Mouse (Mus musculus) adrenal gland, postnatal 14 days (tissue): Measurements from ENCODE around the gene Wbp1. TPM values are rescaled to one million over a fixed set of nuclear protein-coding genes. Genes with fewer than 3 reads are reported as not detected.

Experiments used
- DNase-seq: peaks from one replicate; pipeline ENCODE4 v3.0.0; 2021; ENCODE audit warnings: mixed read lengths
- microRNA-seq, 2 experiments: library from miRNA; unstranded; fragments of <30 nt; microRNA quantifications; one replicate each; pipeline ENCODE4 v1.2.0; 2021
- total RNA-seq: library from RNA; stranded (reverse); gene quantifications from 2 replicates; pipeline ENCODE4 v1.2.3, GENCODE M21; 2021

The Wbp1 gene
- total RNA-seq, 1 experiment from 2014 or later = 69.3 TPM

DNA sequence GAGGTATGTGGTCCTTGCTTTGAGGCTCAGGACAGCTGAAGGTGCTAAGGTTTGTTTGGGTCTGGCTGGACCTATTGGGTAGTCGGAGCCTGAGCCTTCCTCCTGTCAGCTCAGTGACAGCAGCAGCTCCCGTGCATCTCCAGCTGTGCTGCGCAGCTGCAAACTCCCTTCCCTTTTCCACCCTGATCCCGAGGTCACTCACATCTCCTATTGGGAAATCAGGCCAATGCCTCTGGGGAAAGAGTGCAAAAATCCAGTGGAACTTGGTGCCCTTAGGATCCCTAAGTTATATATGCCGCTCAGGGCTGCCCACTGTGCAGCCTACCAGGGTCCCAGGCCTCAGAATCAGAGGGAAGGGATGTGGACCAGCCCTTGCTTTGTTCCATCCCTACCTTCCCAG lies 37.9 kb downstream of the Wbp1 start:
- DNase-seq = peak; percentile 56

DNA sequence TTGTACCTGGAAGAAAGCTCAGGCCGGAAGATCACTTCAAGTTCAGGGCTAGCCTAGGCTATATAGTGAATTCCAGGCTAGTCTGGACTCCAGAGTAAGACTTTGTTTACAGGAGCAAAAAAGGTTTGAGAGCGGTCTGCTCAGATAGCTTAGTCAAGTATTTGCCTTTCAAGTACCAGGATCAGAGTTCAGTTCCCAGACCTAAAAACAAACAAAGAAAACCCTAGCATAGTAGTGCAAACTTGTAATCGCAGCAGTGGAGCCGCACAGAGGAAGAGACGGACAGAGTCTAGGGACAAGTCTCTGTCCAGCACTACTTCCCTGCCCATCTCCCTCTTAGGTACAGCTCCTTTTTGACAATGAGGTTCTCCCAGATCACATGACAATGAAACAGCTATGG lies 41.1 kb downstream of the Wbp1 start:
- DNase-seq = no peak

DNA sequence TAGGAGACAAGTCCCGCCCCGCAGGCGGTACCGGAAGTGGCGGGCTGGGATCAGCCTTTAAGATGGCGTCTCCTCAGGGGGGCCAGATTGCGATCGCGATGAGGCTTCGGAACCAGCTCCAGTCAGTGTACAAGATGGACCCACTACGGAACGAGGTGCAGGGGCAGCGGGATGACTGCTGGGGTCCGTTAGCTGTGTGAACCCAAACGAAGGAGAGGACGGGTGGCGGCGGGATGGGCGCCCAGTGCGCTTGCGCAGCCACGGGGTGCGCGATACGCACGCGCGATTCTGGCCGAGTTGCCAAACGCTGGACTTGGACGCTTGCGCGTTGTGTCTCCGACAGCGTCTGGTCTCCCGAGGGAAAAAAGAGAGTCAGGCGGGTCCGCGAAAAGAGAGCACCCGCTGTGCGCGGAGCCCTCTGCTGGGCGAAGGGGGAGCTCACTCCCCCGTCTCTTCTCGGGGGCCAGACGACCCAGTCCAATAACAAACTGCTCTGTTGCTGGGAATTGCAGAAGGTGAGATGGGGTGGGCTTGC lies 43.0 kb downstream of the Wbp1 start:
- peak; percentile 99 for DNase-seq

GRCm38 (mm10) chr6:83077630-83078323 lies 43.6 kb downstream of the Wbp1 start, which contains the start of gene Pcgf1:
Pcgf1 (plus strand) TSS chr6:83077869.
- peak; percentile 74 for DNase-seq

DNA sequence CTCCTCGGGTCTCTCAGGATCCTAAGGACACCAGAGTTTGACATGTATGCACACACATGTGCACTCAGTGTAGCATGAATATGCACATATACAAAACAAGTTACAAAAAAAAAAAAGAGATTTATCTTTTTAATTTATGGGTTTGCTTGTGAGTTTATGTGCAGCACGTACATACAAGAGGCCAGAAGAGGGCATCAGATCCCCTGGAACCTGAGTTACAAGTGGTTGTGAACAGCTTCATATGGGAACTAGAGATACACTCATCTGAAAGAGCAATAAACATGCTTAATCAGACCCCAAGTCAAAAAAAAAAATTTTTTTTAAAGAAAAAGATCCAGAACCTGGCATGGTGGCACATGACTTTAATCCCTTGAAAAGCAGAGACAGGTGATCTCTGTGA lies 46.4 kb downstream of the Wbp1 start:
- DNase-seq = no peak

DNA sequence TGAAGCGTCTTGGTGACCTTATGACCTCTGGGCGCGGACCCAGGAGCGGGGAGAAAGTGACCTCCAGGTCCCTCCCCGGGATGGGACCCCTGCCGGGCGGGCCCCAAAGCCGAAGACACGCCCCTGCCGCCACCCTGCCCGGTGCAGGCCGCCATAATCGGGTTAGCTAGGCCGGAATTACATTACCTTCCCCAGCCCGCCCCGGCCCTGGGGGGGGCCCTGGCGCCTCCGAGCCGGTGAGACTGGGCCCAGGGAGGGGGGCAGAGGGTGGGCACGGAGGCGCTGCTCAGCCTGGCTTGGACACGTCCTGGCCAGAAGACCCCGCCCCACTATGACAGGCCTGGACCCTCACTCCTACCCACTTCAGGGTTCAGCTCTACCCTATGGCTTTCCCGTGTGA lies 50.1 kb downstream of the Wbp1 start:
- DNase-seq = peak; percentile 58

DNA sequence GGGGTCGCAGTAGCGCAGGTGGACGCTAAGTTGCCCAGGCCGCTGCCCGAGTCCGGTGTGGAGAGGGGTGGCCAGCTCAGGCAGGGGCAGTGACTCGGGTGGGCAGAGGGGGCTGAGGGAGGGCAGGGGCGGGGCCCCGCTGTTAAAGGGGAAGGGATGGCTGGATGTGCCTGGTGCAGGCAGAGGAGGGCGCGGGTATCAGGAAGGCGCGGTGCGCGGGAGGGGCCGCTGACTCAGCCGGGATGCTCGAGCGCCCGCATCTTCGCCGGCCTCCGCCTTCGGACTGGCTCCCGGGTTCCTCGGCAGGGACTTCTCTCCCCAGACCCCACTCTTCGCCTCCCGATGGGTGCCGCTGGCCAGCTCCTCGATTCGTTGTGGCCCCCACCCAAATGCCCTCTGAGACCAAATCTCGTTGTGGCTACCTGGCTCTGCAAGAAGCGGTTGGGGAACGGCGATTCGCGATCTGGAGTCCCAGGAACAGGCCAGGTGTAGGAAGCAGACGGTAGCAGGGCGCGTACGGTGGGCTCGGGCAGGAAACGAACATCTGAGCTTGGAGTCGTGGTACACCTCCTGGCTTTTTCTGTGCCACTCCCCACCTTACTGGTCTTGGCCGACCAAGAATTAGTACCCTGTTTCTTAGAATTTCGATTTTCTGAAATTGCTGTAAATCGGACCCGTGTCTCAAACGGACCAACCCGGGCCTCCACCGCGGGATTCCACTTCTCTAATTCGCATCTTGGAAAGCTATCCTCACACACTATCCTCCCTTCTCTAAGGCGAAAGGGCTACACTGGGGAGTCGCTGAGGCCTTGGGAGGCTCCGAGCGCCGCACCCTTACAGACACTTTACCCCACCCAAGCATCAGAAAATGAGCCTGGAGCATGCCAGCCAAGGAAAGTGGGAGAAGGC lies 50.8 kb downstream of the Wbp1 start:
- peak; percentile 56 for DNase-seq

GRCm38 (mm10) chr6:83070247-83070310 lies 51.3 kb downstream of the Wbp1 start, which contains the start of gene Tlx2:
Tlx2 (minus strand) TSS chr6:83070293.
- DNase-seq = no peak

DNA sequence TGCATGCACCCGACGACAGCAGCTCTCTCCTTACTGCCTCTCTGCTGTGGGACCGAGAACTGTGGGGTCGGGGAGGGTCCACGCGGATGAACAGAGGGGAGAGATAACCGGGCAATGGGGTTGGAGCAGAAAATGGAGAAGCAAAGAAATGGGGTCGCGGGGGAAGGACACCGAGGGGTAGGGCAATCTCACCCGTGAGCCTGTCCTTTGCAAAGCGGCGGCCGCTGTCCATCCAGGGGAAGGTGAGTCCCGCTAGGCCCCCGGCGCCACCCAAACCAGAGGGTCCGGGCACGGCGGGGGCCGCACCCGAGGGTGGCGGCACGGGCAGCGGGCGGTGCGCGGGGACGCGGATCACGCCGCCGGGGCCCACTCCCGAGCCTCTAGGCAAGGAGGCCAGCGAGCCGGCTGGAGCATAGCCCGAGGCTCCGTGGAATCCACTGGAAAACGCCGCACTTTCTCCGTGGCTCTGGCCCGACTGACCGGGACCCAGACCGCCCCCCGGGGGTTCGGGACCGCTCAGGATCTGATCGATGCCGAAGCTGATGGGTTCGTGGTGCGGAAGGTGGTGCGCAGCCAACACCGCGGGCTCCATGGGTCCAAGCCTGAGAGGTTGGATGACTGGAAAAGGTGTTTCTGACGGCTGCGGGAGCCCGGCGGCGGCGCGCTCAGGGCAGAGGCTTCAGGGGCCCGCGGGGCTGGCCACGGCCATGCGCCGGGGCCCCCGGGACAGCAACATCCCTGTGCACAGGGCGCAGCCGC lies 51.7 kb downstream of the Wbp1 start:
- DNase-seq = no peak

Small RNAs within 50 kb of the gene (microRNA-seq; reads per million reads assigned to microRNA genes)
- gene Mir3470a = 0 reads per million in 2 experiments

Other genes with a start within 250 kb of the Wbp1 start
- 0.48 and 1.8 TPM in 2 replicates for gene Sema4f, start 181.8 kb downstream of the Wbp1 start, total RNA-seq
- not detected in 2 replicates for gene M1ap, start 174.7 kb downstream of the Wbp1 start, total RNA-seq
- gene Dok1, start 88.1 kb downstream of the Wbp1 start, total RNA-seq = 8.3 and 13.0 TPM in 2 replicates
- 2.8 and 4.1 TPM in 2 replicates for gene Loxl3, start 87.4 kb downstream of the Wbp1 start, total RNA-seq
- 164 and 190 TPM in 2 replicates for gene Aup1, start 67.0 kb downstream of the Wbp1 start, total RNA-seq
- 50.7 and 59.3 TPM in 2 replicates for gene Htra2, start 66.3 kb downstream of the Wbp1 start, total RNA-seq
- gene Dqx1, start 63.7 kb downstream of the Wbp1 start, total RNA-seq = 2.8 TPM in 2 replicates
- gene Tlx2, start 51.3 kb downstream of the Wbp1 start, total RNA-seq = 9.4 and 10.4 TPM in 2 replicates
- gene Pcgf1, start 43.7 kb downstream of the Wbp1 start, total RNA-seq = 29.2 and 39.8 TPM in 2 replicates
- 6.4 and 9.0 TPM in 2 replicates for gene Lbx2, start 35.2 kb downstream of the Wbp1 start, total RNA-seq
- 3.1 and 6.0 TPM in 2 replicates for gene Ccdc142, start 20.0 kb downstream of the Wbp1 start, total RNA-seq
- 4.1 and 5.3 TPM in 2 replicates for gene Gm42688, start 19.9 kb downstream of the Wbp1 start, total RNA-seq
- gene Mrpl53, start 12.5 kb downstream of the Wbp1 start, total RNA-seq = 114 and 119 TPM in 2 replicates
- gene Mogs, start 6.1 kb downstream of the Wbp1 start, total RNA-seq = 51.1 and 56.5 TPM in 2 replicates
- gene Ino80b, start 3.9 kb upstream of the Wbp1 start, total RNA-seq = 19.3 and 22.5 TPM in 2 replicates
- gene Rtkn, start 13.9 kb upstream of the Wbp1 start, total RNA-seq = 9.1 and 13.6 TPM in 2 replicates
- gene Wdr54, start 34.8 kb upstream of the Wbp1 start, total RNA-seq = 1.5 and 2.9 TPM in 2 replicates
- 0.33 and 0.34 TPM in 2 replicates for gene 1700003E16Rik, start 34.8 kb upstream of the Wbp1 start, total RNA-seq
- gene Dctn1, start 44.4 kb upstream of the Wbp1 start, total RNA-seq = 102 and 126 TPM in 2 replicates
- gene Slc4a5, start 98.3 kb upstream of the Wbp1 start, total RNA-seq = 0.30 and 0.98 TPM in 2 replicates
- 21.1 and 24.1 TPM in 2 replicates for gene Mthfd2, start 204.3 kb upstream of the Wbp1 start, total RNA-seq
- 75.9 and 79.9 TPM in 2 replicates for gene Mob1a, start 204.5 kb upstream of the Wbp1 start, total RNA-seq
- gene Bola3, start 227.6 kb upstream of the Wbp1 start, total RNA-seq = 261 TPM in 2 replicates